In the genomic region with DNA sequence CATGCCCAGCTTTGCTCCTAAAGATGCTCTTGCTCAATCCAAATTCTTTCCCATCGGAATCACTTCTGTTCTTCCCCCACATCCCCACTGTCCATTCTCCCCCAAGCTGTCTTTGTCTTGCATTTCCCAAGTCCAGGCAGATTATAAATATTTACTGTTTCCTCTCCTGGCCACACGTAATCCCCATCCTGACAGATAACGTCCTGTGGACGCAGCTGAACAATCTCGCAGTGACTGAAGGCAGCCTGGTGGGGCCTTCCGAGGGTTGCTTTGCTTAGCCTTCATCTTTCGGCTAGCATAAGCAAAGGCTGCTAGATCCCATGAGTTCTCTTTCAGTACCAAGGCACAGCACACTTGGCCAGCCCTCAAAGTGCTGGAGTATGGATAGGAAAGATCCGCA, we compare ENCODE assay signal across 21 mouse cellular contexts. TPM values are rescaled to one million over a fixed set of nuclear protein-coding genes. Genes with fewer than 3 reads are reported as not detected.
DNase-seq lines count a peak whose midpoint lies in the region; ATAC-seq and TF ChIP-seq lines count a peak whose summit lies in the region.
"Had no signal": no experiment of that assay in that cellular context is flagged by ENCODE, and none has a peak within 500 bp of the region (broad histone marks: within the 10 kb centered on the region; RNA-seq: fewer than 3 reads in every experiment).

No protein-coding gene starts in this region.

- H3K27ac ChIP-seq in intestine, embryonic 16.5 days (ENCODE audit: low read length), result 0 out of 2 replicates have a peak overlapping the region, but pooled peaks have one; percentile 7
- H3K27ac ChIP-seq in intestine, postnatal 0 days (ENCODE audit: low read depth, low read length), result no peak overlapping the region
- H3K27ac ChIP-seq in lung, embryonic 14.5 days (ENCODE audit: low read depth), result peak overlapping the region; percentile 60; the same call in 1 of the 2 replicates
- H3K27ac ChIP-seq in bone marrow, adult 2 months (ENCODE audit: control insufficient read depth, insufficient read depth, low read depth, low read length, poor library complexity), result peak overlapping the region; percentile 11; the same call in 1 of the 2 replicates
- H3K27ac ChIP-seq in stomach, postnatal 0 days (replicated peaks), result 0 out of 2 replicates have a peak overlapping the region, but pooled peaks have one; percentile 40
- H3K27ac ChIP-seq in heart, embryonic 10.5 days, result no peak overlapping the region
- H3K27ac ChIP-seq: forebrain, embryonic 10.5 days; forebrain, embryonic 13.5 days; heart, adult 2 months; hindbrain, embryonic 13.5 days had no signal

- ATAC-seq in intestine, embryonic 16.5 days, result no peak
- no peak for ATAC-seq in intestine, postnatal 0 days
- 0 out of 2 replicates have a peak, but pooled peaks have one; percentile 42 for ATAC-seq in lung, embryonic 14.5 days (ENCODE audit: insufficient read depth)
- peak; percentile 29; the same call in 1 of the 2 replicates for ATAC-seq in stomach, postnatal 0 days (ENCODE audit: low FRiP score, low TSS enrichment)
- ATAC-seq: activated CD4-positive, CD25-positive, alpha-beta regulatory T cell, adult 4 months; forebrain, embryonic 13.5 days; forebrain, embryonic 16.5 days had no signal

- H3K9me3 ChIP-seq in intestine, embryonic 16.5 days (ENCODE audit: control insufficient read depth, low read length), result no peaks in the 10 kb centered on the region
- H3K9me3 ChIP-seq in intestine, postnatal 0 days (ENCODE audit: control insufficient read depth), result no peaks in the 10 kb centered on the region
- H3K9me3 ChIP-seq in lung, embryonic 14.5 days (ENCODE audit: low read depth, low read length), result no peaks in the 10 kb centered on the region
- H3K9me3 ChIP-seq in stomach, postnatal 0 days (ENCODE audit: control insufficient read depth, low read length), result no peaks in the 10 kb centered on the region
- H3K9me3 ChIP-seq in heart, embryonic 10.5 days, result no peaks in the 10 kb centered on the region
- H3K9me3 ChIP-seq: forebrain, embryonic 10.5 days; forebrain, embryonic 13.5 days; hindbrain, embryonic 13.5 days had no signal

- peaks cover 13% of the 10 kb centered on the region; the same call in 1 of the 2 replicates for H3K36me3 ChIP-seq in intestine, embryonic 16.5 days (ENCODE audit: control insufficient read depth, insufficient read depth, low read length)
- peaks cover 12% of the 10 kb centered on the region for H3K36me3 ChIP-seq in intestine, postnatal 0 days (ENCODE audit: control insufficient read depth, insufficient read depth)
- peaks cover 23% of the 10 kb centered on the region for H3K36me3 ChIP-seq in lung, embryonic 14.5 days (ENCODE audit: insufficient read depth)
- H3K36me3 ChIP-seq in stomach, postnatal 0 days (ENCODE audit: control insufficient read depth, insufficient read depth, low read length), result 0 out of 2 replicates have a peak, but pooled peaks cover 3% of the 10 kb centered on the region
- peaks cover 24% of the 10 kb centered on the region for H3K36me3 ChIP-seq in heart, embryonic 10.5 days

- no peak for TF ChIP-seq EP300 in stomach, postnatal 0 days (optimal IDR thresholded peaks at IDR 0.05)

- no peak overlapping the region for H3K4me3 ChIP-seq in intestine, embryonic 16.5 days (ENCODE audit: low read length)
- no peak overlapping the region for H3K4me3 ChIP-seq in intestine, postnatal 0 days (ENCODE audit: low read depth, low read length)
- H3K4me3 ChIP-seq in lung, embryonic 14.5 days (ENCODE audit: low read depth, low read length), result no peak overlapping the region
- H3K4me3 ChIP-seq in bone marrow, adult 2 months (replicated peaks; ENCODE audit: control insufficient read depth, low read depth, low read length), result no peak overlapping the region
- H3K4me3 ChIP-seq in stomach, postnatal 0 days (ENCODE audit: low read depth, low read length), result no peak overlapping the region
- H3K4me3 ChIP-seq in heart, embryonic 10.5 days, result no peak overlapping the region
- H3K4me3 ChIP-seq: forebrain, embryonic 10.5 days; forebrain, embryonic 13.5 days; heart, adult 2 months; hindbrain, embryonic 13.5 days had no signal

- TF ChIP-seq POLR2A in bone marrow, adult 2 months (IDR thresholded peaks at IDR 0.05; ENCODE audit: borderline replicate concordance, control insufficient read depth, low read depth, low read length), result no peak

- TF ChIP-seq CTCF in intestine, postnatal 0 days (IDR thresholded peaks at IDR 0.05; ENCODE audit: low read depth), result no peak
- no peak for TF ChIP-seq CTCF in lung, embryonic 14.5 days (IDR thresholded peaks at IDR 0.05; ENCODE audit: low read depth)
- no peak for TF ChIP-seq CTCF in bone marrow, adult 2 months (IDR thresholded peaks at IDR 0.05; ENCODE audit: control insufficient read depth, insufficient read depth, low read length)
- no peak for TF ChIP-seq CTCF in stomach, postnatal 0 days (IDR thresholded peaks at IDR 0.05; ENCODE audit: low read depth)

- no peak overlapping the region for H3K9ac ChIP-seq in intestine, embryonic 16.5 days (ENCODE audit: low read depth, low read length)
- H3K9ac ChIP-seq in intestine, postnatal 0 days (ENCODE audit: low read depth, low read length), result no peak overlapping the region
- no peak overlapping the region for H3K9ac ChIP-seq in lung, embryonic 14.5 days
- no peak overlapping the region for H3K9ac ChIP-seq in stomach, postnatal 0 days (ENCODE audit: low read length)
- H3K9ac ChIP-seq: forebrain, embryonic 13.5 days; hindbrain, embryonic 13.5 days had no signal

- DNase-seq in lung, embryonic 14.5 days, result peak; percentile 61
- no peak for DNase-seq in lung, postnatal 36 days
- DNase-seq in stomach, postnatal 0 days (ENCODE audit: low spot score), result no peak
- DNase-seq in heart, embryonic 10.5 days (ENCODE audit: low spot score), result no peak
- DNase-seq: adrenal gland, adult 8-10 months; adrenal gland, postnatal 25 days; cerebellum, adult 18-20 months; cerebellum, adult 9-10 months; cerebellum, postnatal 14 days; gastrocnemius, postnatal 10 days; gastrocnemius, postnatal 36 days; heart, adult 2 months had no signal

- H3K27me3 ChIP-seq in intestine, embryonic 16.5 days (replicated peaks; ENCODE audit: control insufficient read depth, insufficient read depth, low read length), result no peaks in the 10 kb centered on the region
- no peaks in the 10 kb centered on the region for H3K27me3 ChIP-seq in intestine, postnatal 0 days (replicated peaks; ENCODE audit: control insufficient read depth, insufficient read depth, low read length)
- no peaks in the 10 kb centered on the region for H3K27me3 ChIP-seq in lung, embryonic 14.5 days (ENCODE audit: insufficient read depth, low read length)
- no peaks in the 10 kb centered on the region for H3K27me3 ChIP-seq in stomach, postnatal 0 days (ENCODE audit: control insufficient read depth, insufficient read depth, low read length)
- H3K27me3 ChIP-seq in heart, embryonic 10.5 days (ENCODE audit: insufficient read depth, poor library complexity, severe bottlenecking), result no peaks in the 10 kb centered on the region
- H3K27me3 ChIP-seq: forebrain, embryonic 13.5 days; hindbrain, embryonic 13.5 days had no signal

- no peaks in the 10 kb centered on the region for H3K4me1 ChIP-seq in intestine, embryonic 16.5 days (ENCODE audit: control insufficient read depth, insufficient read depth, low read length)
- no peaks in the 10 kb centered on the region for H3K4me1 ChIP-seq in intestine, postnatal 0 days (replicated peaks; ENCODE audit: control insufficient read depth, insufficient read depth, low read length)
- no peaks in the 10 kb centered on the region for H3K4me1 ChIP-seq in lung, embryonic 14.5 days (ENCODE audit: insufficient read depth)
- peaks cover 9% of the 10 kb centered on the region for H3K4me1 ChIP-seq in bone marrow, adult 2 months (ENCODE audit: control insufficient read depth, insufficient read depth, low read length)
- no peaks in the 10 kb centered on the region for H3K4me1 ChIP-seq in stomach, postnatal 0 days (replicated peaks; ENCODE audit: control insufficient read depth, insufficient read depth)
- H3K4me1 ChIP-seq in heart, embryonic 10.5 days, result peaks cover 23% of the 10 kb centered on the region
- H3K4me1 ChIP-seq: forebrain, embryonic 10.5 days; forebrain, embryonic 13.5 days had no signal

- no peak overlapping the region for H3K4me2 ChIP-seq in intestine, embryonic 16.5 days (ENCODE audit: low read depth, low read length)
- no peak overlapping the region for H3K4me2 ChIP-seq in intestine, postnatal 0 days (replicated peaks; ENCODE audit: low read depth)
- H3K4me2 ChIP-seq in lung, embryonic 14.5 days, result no peak overlapping the region
- H3K4me2 ChIP-seq in stomach, postnatal 0 days (replicated peaks; ENCODE audit: low read depth), result no peak overlapping the region
- H3K4me2 ChIP-seq: forebrain, embryonic 13.5 days; heart, embryonic 11.5 days; hindbrain, embryonic 13.5 days had no signal

- WGBS in intestine, embryonic 16.5 days, result 47% methylated on average over 8 of the region's 8 CpGs
- 30% methylated on average over 8 of the region's 8 CpGs for WGBS in intestine, postnatal 0 days
- WGBS in lung, embryonic 14.5 days, result 36% methylated on average over 8 of the region's 8 CpGs
- 58% methylated on average over 8 of the region's 8 CpGs for WGBS in bone marrow, adult 2 months
- WGBS in stomach, postnatal 0 days, result 22% methylated on average over 8 of the region's 8 CpGs
- WGBS in heart, embryonic 10.5 days, result 59% methylated on average over 8 of the region's 8 CpGs

RNA-seq across cellular contexts. Expression of a gene that starts 20.0 kb away (rescaled TPM):
- 2.7 and 3.3 TPM in 2 replicates for polyA plus RNA-seq in intestine, embryonic 16.5 days (2015; fragmentation: Nextera tagmentation; extraction: Ambion mirVana)
- 5.9 and 8.2 TPM in 2 replicates for polyA plus RNA-seq in intestine, postnatal 0 days (2015; fragmentation: Nextera tagmentation; extraction: Ambion mirVana)
- polyA plus RNA-seq in lung, embryonic 14.5 days (2014; fragmentation: Nextera tagmentation; extraction: Ambion mirVana), result 6.6 and 7.7 TPM in 2 replicates
- 18.2 and 18.8 TPM in 2 replicates for polyA plus RNA-seq in bone marrow, adult 2 months (2011; ENCODE audit: insufficient read depth, insufficient read length, low replicate concordance, missing spikeins)
- polyA plus RNA-seq in stomach, postnatal 0 days (2015; fragmentation: Nextera tagmentation; extraction: Ambion mirVana), result 2.4 and 3.1 TPM in 2 replicates
- 4.5 and 6.0 TPM in 2 replicates for polyA plus RNA-seq in heart, embryonic 10.5 days (2016; fragmentation: Nextera tagmentation; extraction: Ambion mirVana)
- polyA plus RNA-seq: activated CD4-positive, CD25-positive, alpha-beta regulatory T cell, adult 4 months had no signal

Comparison
In these comparisons a context has a peak if more than half of its experiments do, and no peak if none do; other contexts are left out.
1. H3K27ac ChIP-seq: peak in intestine, embryonic 16.5 days (single experiment), lung, embryonic 14.5 days (single experiment), bone marrow, adult 2 months (single experiment) and stomach, postnatal 0 days (single experiment); none in intestine, postnatal 0 days (single experiment) and heart, embryonic 10.5 days (single experiment).
2. ATAC-seq: peak in lung, embryonic 14.5 days (single experiment) and stomach, postnatal 0 days (single experiment); none in intestine, embryonic 16.5 days (single experiment) and intestine, postnatal 0 days (single experiment).